Mouse (Mus musculus) kidney, adult 2 months (tissue): ENCODE results near the gene Tacr3. TPM values are rescaled to one million over a fixed set of nuclear protein-coding genes. Genes with fewer than 3 reads are reported as not detected.

Experiments used
- DNase-seq: peaks from one replicate; pipeline ENCODE4 v3.0.0; 2021
- H3K27ac ChIP-seq: fragments of 200-500 bp; 2 replicates; pipeline ENCODE4 v1.5.1; 2012; ENCODE audit warnings: low read depth, low read length, control low read depth, inconsistent platforms; ENCODE audit not compliant: insufficient read depth
- H3K27me3 ChIP-seq: fragments of 200-500 bp; replicated peaks from 2 replicates; pipeline ENCODE4 v1.6.1; 2012; ENCODE audit warnings: mild to moderate bottlenecking, moderate library complexity, low read length, inconsistent platforms; ENCODE audit not compliant: control insufficient read depth, insufficient read depth
- H3K36me3 ChIP-seq: fragments of 200-500 bp; 2 replicates; pipeline ENCODE4 v1.6.1; 2012; ENCODE audit warnings: mild to moderate bottlenecking, moderate library complexity, low read length, inconsistent platforms; ENCODE audit not compliant: control insufficient read depth, insufficient read depth
- H3K4me1 ChIP-seq: fragments of 200-500 bp; 2 replicates; pipeline ENCODE4 v1.6.1; 2011; ENCODE audit warnings: low read length; ENCODE audit not compliant: control insufficient read depth, insufficient read depth
- H3K4me3 ChIP-seq: fragments of 200-500 bp; 2 replicates; pipeline ENCODE4 v1.5.1; 2011; ENCODE audit warnings: mild to moderate bottlenecking, low read depth, low read length, control low read depth; ENCODE audit not compliant: insufficient read depth
- CTCF ChIP-seq: fragments of 200-500 bp; conservative IDR thresholded peaks from 2 replicates; pipeline ENCODE4 v1.5.1; 2011; ENCODE audit warnings: low read depth, mild to moderate bottlenecking, control low read depth, low read length, moderate library complexity, mixed read lengths; ENCODE audit not compliant: insufficient read depth, insufficient read length
- POLR2A ChIP-seq: fragments of 200-500 bp; IDR thresholded peaks from one replicate; pipeline ENCODE4 v1.6.1; 2011; ENCODE audit warnings: low read depth, low read length, control low read depth
- WGBS: fragments of 180-500 bp; shearing (Covaris S2); methylation state at CpG from one replicate; pipeline ENCODE4 v1.1.7; 2018; 5-methylcytosine and 5-hydroxymethylcytosine counted together
- polyA plus RNA-seq: library from polyadenylated mRNA; depleted of rRNA; stranded (reverse); fragments of >200 nt; gene quantifications from 2 replicates; pipeline ENCODE4 v1.2.3, GENCODE M21; 2012; rRNA removed

Gene Tacr3
- 0.03 TPM in 2 replicates for polyA plus RNA-seq

DNA sequence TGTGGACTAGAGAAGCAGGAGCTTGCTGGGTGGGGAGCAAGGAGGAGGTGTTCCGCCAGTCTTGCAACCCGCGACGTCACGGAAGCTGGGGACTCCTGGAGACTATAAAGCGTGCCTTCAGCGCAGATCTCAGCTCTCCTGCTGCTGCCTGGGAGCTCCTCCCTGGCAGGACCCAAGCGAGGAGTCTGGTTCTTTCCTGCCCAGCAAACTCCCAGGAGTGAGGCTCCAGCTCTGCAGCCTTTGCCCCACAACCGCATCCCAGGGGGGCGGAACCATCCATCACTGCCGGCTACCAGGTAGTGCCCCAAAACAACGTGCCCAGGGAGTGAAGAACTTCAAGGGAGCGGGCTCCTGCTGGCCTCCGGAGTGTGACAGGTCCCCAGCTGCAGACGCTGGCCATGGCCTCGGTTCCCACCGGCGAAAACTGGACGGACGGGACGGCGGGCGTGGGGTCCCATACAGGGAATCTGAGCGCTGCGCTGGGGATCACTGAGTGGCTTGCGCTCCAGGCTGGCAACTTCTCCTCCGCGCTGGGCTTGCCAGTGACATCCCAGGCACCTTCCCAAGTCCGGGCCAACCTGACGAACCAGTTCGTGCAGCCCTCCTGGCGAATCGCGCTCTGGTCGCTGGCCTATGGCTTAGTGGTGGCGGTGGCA, at the start of gene Tacr3:
Tacr3 (plus strand) TSS at position 133 of the 656 bp plus-strand sequence.
- Histone ChIP-seq H3K27me3 (no peaks in the 10 kb centered on the region), H3K4me3 (no peak within 1 kb of the TSS), H3K4me1 (no peaks in the 10 kb centered on the region), H3K27ac (no peak within 1 kb of the TSS), H3K36me3 (no peaks in the 10 kb centered on the region)
- TF ChIP-seq CTCF (no peak), POLR2A (no peak)
- no peak for DNase-seq
- WGBS: 3% methylated on average over 36 of the region's 36 CpGs

DNA sequence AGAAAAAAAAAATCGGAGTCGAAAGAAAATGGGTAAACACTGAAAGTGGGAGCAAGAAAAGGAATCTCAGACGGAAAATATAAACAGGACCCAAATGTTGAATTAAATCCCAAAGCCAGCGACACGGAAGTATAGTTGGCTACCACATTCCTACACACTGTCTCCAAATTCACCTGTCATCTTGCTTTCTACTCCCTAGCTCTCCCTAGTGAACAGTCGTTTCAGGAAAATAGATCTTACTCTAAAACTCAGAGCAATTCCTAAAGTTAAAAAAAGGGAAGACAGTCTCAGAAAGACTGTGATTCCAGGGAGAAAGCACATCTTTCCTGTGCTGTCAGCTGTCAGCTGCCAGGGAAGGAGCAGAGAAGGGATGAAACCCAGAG, 324 bp upstream of the Tacr3 start:
- no peaks in the 10 kb centered on the region for H3K36me3 ChIP-seq
- no peaks in the 10 kb centered on the region for H3K4me1 ChIP-seq
- no peak overlapping the region for H3K27ac ChIP-seq
- no peak overlapping the region for H3K4me3 ChIP-seq
- TF ChIP-seq CTCF (no peak), POLR2A (no peak)
- DNase-seq: no peak
- WGBS: 46% methylated on average over 6 of the region's 6 CpGs
- H3K27me3 ChIP-seq: no peaks in the 10 kb centered on the region

DNA sequence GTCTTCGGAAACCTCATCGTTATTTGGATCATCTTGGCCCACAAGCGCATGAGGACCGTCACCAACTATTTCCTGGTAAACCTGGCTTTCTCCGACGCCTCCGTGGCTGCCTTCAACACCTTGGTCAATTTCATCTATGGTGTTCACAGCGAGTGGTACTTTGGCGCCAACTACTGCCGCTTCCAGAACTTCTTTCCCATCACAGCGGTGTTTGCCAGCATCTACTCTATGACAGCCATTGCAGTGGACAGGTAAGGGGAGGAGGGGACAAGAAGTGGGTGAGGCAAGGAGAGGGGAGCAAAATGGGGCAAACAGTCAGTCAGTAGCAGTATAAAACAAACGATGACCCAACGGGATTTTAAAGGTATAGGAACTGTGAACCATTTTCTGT, 719 bp downstream of the Tacr3 start:
- H3K4me3 ChIP-seq: no peak overlapping the region
- H3K27me3 ChIP-seq: no peaks in the 10 kb centered on the region
- TF ChIP-seq POLR2A (no peak), CTCF (no peak)
- no peaks in the 10 kb centered on the region for H3K36me3 ChIP-seq
- no peak for DNase-seq
- no peak overlapping the region for H3K27ac ChIP-seq
- 8% methylated on average over 13 of the region's 13 CpGs for WGBS
- H3K4me1 ChIP-seq: no peaks in the 10 kb centered on the region

DNA sequence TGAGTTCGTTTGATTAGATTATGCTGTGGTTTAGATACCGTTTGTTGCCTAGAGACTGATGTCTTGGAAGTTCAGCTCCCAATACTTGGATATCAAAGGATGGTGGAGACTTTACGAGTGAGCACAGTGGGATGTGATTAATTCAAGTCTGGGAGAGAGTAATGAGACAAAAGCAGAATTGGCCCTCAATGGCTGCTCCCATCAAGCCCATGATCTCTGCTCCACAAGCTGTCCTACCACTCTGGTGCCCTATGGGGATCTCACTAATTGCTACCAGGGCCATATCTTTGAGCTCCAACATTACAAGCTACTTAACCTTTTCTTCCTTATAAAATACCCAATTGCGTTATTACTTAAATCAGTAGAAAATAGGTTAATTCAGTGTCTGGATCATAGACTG, 22.5 kb downstream of the Tacr3 start:
- Histone ChIP-seq H3K4me1 (no peaks in the 10 kb centered on the region), H3K36me3 (no peaks in the 10 kb centered on the region), H3K4me3 (no peak overlapping the region), H3K27me3 (no peaks in the 10 kb centered on the region), H3K27ac (no peak overlapping the region)
- TF ChIP-seq POLR2A (no peak), CTCF (no peak)
- WGBS: 52% methylated on average over 4 of the region's 4 CpGs
- DNase-seq: no peak

DNA sequence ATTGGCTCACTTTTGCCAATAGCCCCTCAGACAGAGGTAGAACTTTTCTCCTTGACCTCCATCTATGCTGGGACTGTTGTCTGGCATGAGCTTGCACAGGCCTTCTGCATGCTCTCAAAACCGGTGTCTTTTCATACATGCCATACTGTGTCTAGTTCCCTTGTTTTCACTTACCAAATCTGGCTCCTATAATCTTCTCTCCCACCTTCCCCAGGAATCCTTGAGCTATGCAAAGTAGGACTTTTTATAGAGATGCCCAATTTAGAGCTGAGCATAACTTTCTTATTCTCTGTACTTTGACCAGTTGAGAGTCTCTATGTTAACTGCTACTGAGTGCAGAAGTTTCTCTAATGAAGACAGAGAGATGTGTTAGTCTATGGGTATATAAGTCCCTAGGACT, 48.9 kb downstream of the Tacr3 start:
- H3K27me3 ChIP-seq: no peaks in the 10 kb centered on the region; the same call in 1 of the 2 replicates
- H3K4me1 ChIP-seq: no peaks in the 10 kb centered on the region
- H3K36me3 ChIP-seq: no peaks in the 10 kb centered on the region
- TF ChIP-seq CTCF: no peak
- no peak for TF ChIP-seq POLR2A
- H3K27ac ChIP-seq: no peak overlapping the region
- H3K4me3 ChIP-seq: no peak overlapping the region
- WGBS: 96% methylated on average over 1 of the region's 1 CpGs
- DNase-seq: no peak

GRCm38 (mm10) chr3:134895831-134896230, 67.0 kb downstream of the Tacr3 start:
- 57% methylated on average over 2 of the region's 2 CpGs for WGBS
- H3K4me3 ChIP-seq: no peak overlapping the region

DNA sequence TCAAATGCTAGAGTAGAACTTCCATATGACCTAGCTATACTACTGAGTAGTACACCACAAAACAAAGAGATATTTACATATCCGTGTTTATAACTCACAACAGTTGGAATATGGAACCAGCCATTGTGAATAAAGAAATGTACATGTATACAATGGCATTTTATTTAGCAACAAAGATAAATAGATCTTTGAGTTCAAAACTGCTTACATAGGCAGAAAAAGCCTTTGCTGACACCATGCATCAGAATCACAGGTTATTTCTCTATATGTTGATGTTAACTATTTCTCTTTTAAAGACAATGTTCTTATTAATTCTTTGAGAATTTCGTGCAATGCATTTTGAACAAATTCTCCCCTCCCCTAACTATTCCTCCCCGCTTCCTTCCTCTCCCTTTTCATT, 80.1 kb downstream of the Tacr3 start:
- TF ChIP-seq CTCF (no peak), POLR2A (no peak)
- no peaks in the 10 kb centered on the region for H3K36me3 ChIP-seq
- no peak overlapping the region for H3K27ac ChIP-seq
- H3K4me1 ChIP-seq: no peaks in the 10 kb centered on the region
- H3K4me3 ChIP-seq: no peak overlapping the region
- no peak for DNase-seq
- WGBS: 80% methylated on average over 3 of the region's 3 CpGs
- H3K27me3 ChIP-seq: no peaks in the 10 kb centered on the region

More at GRCm38 (mm10) chr3:134895831-134896230, 67.0 kb downstream of the Tacr3 start:
- Histone ChIP-seq H3K27me3 (no peaks in the 10 kb centered on the region), H3K4me1 (no peaks in the 10 kb centered on the region), H3K36me3 (no peaks in the 10 kb centered on the region), H3K27ac (no peak overlapping the region)
- no peak for TF ChIP-seq CTCF
- no peak for TF ChIP-seq POLR2A
- DNase-seq: no peak
